Mouse (Mus musculus): Measurements from ENCODE around the gene Hecw2. TPM values are rescaled to one million over a fixed set of nuclear protein-coding genes. Genes with fewer than 3 reads are reported as not detected.

Hecw2 gene
- polyA plus RNA-seq, 1 experiment from 2014 or later: 0.22 TPM

- H3K79me2 ChIP-seq (ENCODE audit: inconsistent target): no peaks in the 10 kb centered on the region
- WGBS (ENCODE audit: missing documents): 80% methylated on average over 4 of the region's 4 CpGs
- no peaks in the 10 kb centered on the region for H3K36me3 ChIP-seq (ENCODE audit: inconsistent target)
- no peak overlapping the region for H3K27ac ChIP-seq
- H3K4me3 ChIP-seq (ENCODE audit: inconsistent target): no peak overlapping the region
Observed at GRCm38 (mm10) chr1:54133802-54134436, 61.0 kb downstream of the Hecw2 start.

DNA sequence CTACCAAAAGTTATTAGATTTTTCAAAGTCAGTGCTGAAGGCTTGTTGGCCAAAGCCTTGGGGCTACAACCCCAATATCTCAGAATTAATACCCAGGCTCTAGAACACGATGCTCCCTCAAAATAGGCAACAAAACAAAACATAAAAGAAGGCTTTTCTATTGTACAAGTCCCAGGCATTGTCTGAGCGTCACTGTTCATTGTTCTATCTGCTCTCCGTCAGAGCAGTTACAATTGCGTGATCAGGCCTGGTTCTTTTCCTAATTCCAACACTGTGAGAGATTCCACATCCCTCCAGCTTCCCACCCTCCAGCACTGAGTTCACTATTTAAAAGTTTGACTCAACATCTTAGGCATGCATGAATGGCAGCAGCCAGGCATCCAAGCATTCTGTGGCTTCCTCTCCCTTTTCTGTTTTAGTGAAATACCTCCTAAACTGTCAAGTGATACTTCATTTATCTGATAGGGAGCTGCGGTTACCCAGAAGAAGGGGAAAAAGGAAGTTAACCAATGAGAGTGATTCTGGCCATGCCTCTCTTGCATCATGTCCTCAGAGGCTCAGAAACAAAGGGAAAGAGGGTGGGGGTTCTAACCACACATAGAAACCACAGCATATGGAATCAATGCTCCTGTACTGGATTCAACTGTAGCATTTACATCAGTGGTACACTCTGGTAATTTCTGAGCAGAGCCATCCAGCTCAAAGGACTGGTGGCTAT, 66.1 kb downstream of the Hecw2 start:
- no peak overlapping the region for H3K4me3 ChIP-seq (ENCODE audit: inconsistent target)
- WGBS (ENCODE audit: missing documents): 28% methylated on average over 5 of the region's 5 CpGs
- no peak overlapping the region for H3K27ac ChIP-seq
- H3K79me2 ChIP-seq (ENCODE audit: inconsistent target): no peaks in the 10 kb centered on the region
- no peaks in the 10 kb centered on the region for H3K36me3 ChIP-seq (ENCODE audit: inconsistent target)

DNA sequence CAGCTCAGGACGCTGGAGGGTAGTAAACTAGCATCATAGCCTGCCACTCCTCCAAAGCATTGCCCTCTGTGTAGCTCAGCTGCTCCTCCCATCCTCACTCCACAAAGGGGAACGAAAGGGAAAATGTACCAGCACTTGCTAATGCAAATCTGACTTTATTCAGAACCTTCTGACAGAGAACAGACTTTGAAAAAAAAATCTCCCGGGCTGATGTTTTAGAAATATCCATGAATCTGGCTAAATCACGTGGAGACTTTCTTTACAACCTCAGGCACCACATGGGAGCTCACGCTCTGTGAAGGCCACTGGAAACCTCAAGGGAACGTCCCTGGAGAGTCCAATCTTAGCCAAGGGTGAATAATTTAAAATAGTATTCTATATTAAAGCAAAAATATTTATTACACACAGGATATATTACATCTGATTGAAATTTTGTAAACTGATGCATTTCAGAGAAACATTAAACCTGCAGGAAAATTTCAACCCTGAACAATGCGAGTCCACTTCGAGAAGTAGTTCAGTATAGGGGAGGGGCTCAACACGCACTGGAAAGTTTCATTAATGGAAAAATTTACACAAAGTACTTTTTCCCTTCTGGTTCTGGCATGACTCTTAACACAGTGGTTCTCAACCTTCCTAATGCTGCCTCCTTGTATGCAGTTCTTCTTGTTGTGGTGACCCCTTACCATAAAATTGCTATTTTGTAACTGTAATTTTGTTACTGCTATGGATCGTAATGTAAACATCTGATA, 67.8 kb downstream of the Hecw2 start:
- Histone ChIP-seq H3K27ac (no peak overlapping the region), H3K79me2 (ENCODE audit: inconsistent target) (no peaks in the 10 kb centered on the region)
- WGBS (ENCODE audit: missing documents): 91% methylated on average over 10 of the region's 10 CpGs

DNA sequence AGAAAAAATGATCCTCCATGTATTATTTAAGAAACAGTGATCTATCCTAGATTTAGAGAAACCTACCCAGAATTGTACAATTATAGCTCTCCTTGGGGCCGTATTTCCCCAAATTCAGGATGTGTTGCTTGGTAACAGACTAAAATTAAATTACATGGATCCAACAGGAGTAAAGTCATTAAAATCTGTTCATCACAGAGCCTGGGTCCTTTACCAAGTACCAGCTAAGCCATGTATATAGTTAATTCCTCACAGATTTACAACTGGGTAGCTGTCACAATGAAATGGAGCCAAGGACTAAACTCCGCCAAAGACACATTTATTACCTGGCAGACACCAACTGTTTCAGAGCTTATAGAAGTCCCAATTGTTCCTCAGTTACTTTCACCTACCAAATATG, 72.4 kb downstream of the Hecw2 start:
- Histone ChIP-seq H3K79me2 (ENCODE audit: inconsistent target) (no peaks in the 10 kb centered on the region), H3K4me3 (ENCODE audit: inconsistent target) (no peak overlapping the region), H3K36me3 (ENCODE audit: inconsistent target) (no peaks in the 10 kb centered on the region), H3K27ac (no peak overlapping the region)
- WGBS (ENCODE audit: missing documents): 93% methylated on average over 2 of the region's 2 CpGs

More for the DNA sequence above, 67.8 kb downstream of the Hecw2 start:
- no peak overlapping the region for H3K4me3 ChIP-seq (ENCODE audit: inconsistent target)
- no peaks in the 10 kb centered on the region for H3K36me3 ChIP-seq (ENCODE audit: inconsistent target)

DNA sequence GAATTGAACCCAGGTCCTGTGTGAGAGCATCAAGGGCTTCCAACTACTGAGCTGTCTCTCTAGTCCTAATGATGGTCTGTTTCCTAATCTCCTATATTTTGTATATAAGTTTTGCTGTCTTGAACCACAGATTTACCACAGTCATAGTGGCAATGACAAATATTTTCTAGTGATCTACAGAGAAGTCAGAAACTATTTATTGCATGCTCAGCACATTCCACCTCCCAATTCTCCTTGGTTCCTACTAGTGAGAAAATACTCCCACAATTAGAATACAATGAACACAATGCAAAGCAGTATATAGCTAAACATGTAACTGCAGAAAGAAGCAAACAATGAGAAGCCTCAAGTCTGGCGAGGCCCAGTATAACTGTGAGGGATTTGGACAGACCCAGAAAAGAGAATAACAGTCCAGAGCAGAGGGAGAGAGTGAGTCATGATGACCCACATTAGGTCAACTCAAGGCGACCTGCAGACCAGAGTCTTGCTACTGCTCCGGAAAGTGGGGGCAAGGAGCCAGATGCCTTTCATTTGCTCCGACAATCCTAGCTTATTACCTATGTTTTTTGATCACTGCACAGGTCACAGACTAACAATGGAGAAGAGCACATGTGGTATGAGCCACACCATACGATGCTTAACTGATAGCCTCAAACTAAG, 73.8 kb downstream of the Hecw2 start:
- 97% methylated on average over 5 of the region's 5 CpGs for WGBS (ENCODE audit: missing documents)
- Histone ChIP-seq H3K4me3 (ENCODE audit: inconsistent target) (no peak overlapping the region), H3K36me3 (ENCODE audit: inconsistent target) (no peaks in the 10 kb centered on the region), H3K27ac (no peak overlapping the region), H3K79me2 (ENCODE audit: inconsistent target) (no peaks in the 10 kb centered on the region)

DNA sequence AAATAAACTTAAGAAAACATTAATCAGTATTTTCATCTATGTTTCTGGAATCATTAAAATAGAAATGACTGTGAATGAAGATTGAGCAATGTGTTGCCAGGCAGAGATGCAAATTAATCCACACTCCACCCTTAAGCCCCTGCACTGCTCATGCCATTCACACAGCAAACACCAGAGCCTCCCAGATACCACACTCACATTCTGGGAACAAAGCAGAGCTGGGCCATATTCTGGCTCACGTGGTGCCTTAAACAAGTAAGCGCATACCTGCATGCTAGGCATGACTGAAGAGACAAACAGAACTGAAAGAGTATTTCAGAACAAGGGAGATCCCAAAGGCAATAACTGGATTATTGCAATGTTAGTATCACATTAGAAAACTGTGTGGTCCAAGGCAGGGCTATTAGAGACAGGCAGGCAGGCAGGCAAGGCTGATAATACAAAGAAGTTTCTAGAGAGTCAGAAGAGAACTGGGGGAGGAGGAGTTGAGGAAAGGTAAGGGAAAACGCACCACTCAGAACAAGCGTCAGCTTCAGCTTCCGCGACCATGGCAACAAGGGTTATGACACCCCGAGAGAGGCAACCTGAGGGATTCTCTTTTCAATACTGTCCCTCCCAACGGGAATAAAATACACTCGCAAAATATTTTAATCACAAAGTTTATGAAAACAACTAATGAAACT, 75.2 kb downstream of the Hecw2 start:
- Histone ChIP-seq H3K4me3 (ENCODE audit: inconsistent target) (no peak overlapping the region), H3K27ac (no peak overlapping the region), H3K79me2 (ENCODE audit: inconsistent target) (no peaks in the 10 kb centered on the region), H3K36me3 (ENCODE audit: inconsistent target) (no peaks in the 10 kb centered on the region)
- 91% methylated on average over 9 of the region's 9 CpGs for WGBS (ENCODE audit: missing documents)

DNA sequence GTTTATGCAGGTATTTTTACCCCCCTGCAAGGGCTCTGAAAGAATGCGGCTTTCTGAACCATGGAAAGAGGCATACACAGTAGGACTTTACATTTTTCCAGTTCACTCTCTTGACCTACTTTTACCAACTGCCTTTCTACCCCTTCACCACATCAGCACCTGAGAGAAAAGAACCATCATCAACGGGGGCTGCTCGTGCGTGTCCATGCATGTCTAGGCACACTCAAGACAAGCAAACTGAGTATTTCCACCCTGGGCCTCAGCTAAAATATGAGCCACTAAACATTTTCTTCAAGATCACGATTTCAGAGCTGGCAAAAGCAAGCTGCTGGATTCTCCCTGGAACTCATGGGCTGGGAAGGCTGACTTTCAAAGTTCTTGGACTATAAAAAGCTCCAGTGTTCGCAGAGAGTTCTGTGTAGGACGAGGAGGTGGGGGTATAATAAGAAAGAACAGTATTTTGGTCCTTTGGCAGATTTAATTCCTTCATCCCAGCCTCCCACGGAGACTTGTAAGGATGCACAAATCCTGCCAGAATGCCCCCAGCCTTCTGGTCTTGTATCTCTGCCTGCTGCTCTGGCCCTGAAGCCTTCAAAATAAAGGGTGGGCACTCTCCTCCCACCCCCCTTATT, 76.5 kb downstream of the Hecw2 start:
- Histone ChIP-seq H3K36me3 (ENCODE audit: inconsistent target) (no peaks in the 10 kb centered on the region), H3K79me2 (ENCODE audit: inconsistent target) (no peaks in the 10 kb centered on the region), H3K27ac (no peak overlapping the region), H3K4me3 (ENCODE audit: inconsistent target) (no peak overlapping the region)
- WGBS (ENCODE audit: missing documents): 94% methylated on average over 8 of the region's 8 CpGs

DNA sequence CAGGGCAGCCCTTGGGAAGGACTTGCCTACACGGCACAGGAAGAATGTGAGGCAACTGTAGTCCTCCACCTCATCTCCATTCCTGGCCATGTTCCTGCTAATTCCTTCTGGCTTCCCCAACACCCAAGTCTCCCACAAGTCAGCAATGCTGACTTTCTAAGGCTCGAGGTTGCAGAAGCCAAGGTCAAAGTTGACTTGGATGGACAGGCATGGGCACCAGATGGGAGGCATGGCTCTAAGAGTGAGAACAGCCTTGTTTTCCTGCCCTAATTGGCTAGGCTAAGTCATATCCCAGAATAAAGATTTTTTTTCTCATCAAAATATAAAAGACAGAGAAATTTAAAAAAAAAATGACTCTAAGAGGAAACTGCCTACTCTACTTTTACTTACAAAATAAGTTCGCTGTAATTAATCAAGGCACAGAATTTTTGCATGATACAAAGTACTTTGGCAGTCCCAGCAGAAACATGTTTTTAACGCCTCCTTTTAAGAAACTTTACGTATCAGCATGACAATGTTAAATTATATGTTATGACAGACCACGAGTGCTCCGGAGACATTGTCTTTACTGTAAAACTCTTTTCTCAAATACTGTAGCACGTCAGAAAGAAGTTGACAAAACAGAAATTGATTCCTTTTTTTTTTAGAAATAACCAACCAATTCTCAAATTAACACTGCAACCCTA, 83.9 kb downstream of the Hecw2 start:
- no peak overlapping the region for H3K4me3 ChIP-seq (ENCODE audit: inconsistent target)
- WGBS (ENCODE audit: missing documents): 96% methylated on average over 8 of the region's 8 CpGs
- H3K79me2 ChIP-seq (ENCODE audit: inconsistent target): no peaks in the 10 kb centered on the region
- H3K36me3 ChIP-seq (ENCODE audit: inconsistent target): no peaks in the 10 kb centered on the region
- no peak overlapping the region for H3K27ac ChIP-seq

DNA sequence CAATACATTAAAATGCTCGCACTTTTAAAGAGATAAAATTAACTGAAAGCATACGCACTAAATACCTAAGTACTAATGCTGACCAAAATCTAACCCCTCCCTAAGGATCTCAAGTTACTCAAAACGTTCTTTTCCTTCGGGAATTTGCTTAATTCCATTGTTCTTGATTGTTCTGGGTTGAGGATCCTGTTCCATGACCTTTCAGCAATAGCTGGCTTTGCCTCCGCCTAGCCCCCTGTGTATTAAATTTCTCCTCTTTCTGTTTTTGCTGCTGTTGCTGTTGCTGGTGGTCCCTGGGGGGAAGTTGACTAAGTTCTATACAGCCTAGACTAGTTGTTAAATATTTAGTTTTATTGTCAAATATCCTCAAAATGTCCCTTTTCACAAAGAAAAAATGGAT, 85.7 kb downstream of the Hecw2 start:
- Histone ChIP-seq H3K4me3 (ENCODE audit: inconsistent target) (no peak overlapping the region), H3K27ac (no peak overlapping the region), H3K79me2 (ENCODE audit: inconsistent target) (no peaks in the 10 kb centered on the region), H3K36me3 (ENCODE audit: inconsistent target) (no peaks in the 10 kb centered on the region)
- WGBS (ENCODE audit: missing documents): 90% methylated on average over 5 of the region's 5 CpGs

GRCm38 (mm10) chr1:54106756-54107155, 88.2 kb downstream of the Hecw2 start:
- Histone ChIP-seq H3K4me3 (ENCODE audit: inconsistent target) (no peak overlapping the region), H3K79me2 (ENCODE audit: inconsistent target) (no peaks in the 10 kb centered on the region), H3K36me3 (ENCODE audit: inconsistent target) (no peaks in the 10 kb centered on the region), H3K27ac (no peak overlapping the region)
- 97% methylated on average over 3 of the region's 3 CpGs for whole genome bisulfite sequencing (ENCODE audit: missing documents)

GRCm38 (mm10) chr1:54079708-54080107, 115.3 kb downstream of the Hecw2 start:
- H3K4me3 ChIP-seq (ENCODE audit: inconsistent target): no peak overlapping the region
- H3K79me2 ChIP-seq (ENCODE audit: inconsistent target): no peaks in the 10 kb centered on the region
- no peak overlapping the region for H3K27ac ChIP-seq
- H3K36me3 ChIP-seq (ENCODE audit: inconsistent target): no peaks in the 10 kb centered on the region
- WGBS (ENCODE audit: missing documents): 85% methylated on average over 3 of the region's 3 CpGs

DNA sequence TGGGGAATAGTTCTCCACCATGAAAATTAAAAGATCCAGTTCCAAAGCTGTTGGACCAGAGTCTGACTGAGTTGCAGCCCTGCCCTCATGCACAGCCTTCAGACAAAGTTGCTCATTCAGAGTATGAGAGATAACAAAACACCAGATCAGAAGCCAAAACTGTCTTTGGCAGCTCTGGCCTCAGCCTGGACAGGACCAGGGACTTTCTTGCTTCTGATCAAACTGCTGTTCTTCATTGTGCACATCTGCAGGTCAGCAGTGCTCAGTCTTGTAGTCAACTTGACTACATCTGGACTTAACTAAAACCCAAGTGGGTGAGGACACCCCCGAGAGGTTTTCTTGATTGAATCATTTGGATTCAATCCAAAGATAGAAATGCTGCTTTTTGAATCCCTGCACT, 120.5 kb downstream of the Hecw2 start:
- H3K79me2 ChIP-seq (ENCODE audit: inconsistent target): no peaks in the 10 kb centered on the region
- 80% methylated on average over 1 of the region's 1 CpGs for WGBS (ENCODE audit: missing documents)

GRCm38 (mm10) chr1:54070121-54070520, 124.8 kb downstream of the Hecw2 start:
- WGBS (ENCODE audit: missing documents): 94% methylated on average over 2 of the region's 2 CpGs
- H3K27ac ChIP-seq: no peak overlapping the region
- H3K36me3 ChIP-seq (ENCODE audit: inconsistent target): no peaks in the 10 kb centered on the region
- H3K79me2 ChIP-seq (ENCODE audit: inconsistent target): no peaks in the 10 kb centered on the region
- no peak overlapping the region for H3K4me3 ChIP-seq (ENCODE audit: inconsistent target)

More for the DNA sequence above, 120.5 kb downstream of the Hecw2 start:
- Histone ChIP-seq H3K27ac (no peak overlapping the region), H3K4me3 (ENCODE audit: inconsistent target) (no peak overlapping the region), H3K36me3 (ENCODE audit: inconsistent target) (no peaks in the 10 kb centered on the region)
